Mouse (Mus musculus): ENCODE measurements around the gene Dusp1. TPM values are rescaled to one million over a fixed set of nuclear protein-coding genes. Genes with fewer than 3 reads are reported as not detected.

The Dusp1 gene
- total and polyA plus RNA-seq, 3 experiments = 3.5 to 9.9 (median 5.6) TPM

GRCm38 (mm10) chr17:26587961-26588487, 26.1 kb upstream of the Dusp1 start:
- dilution Hi-C loops (cut with MboI; ENCODE audit: extremely low pct_ligation_motif_present, extremely low pct_unique_long_range_greater_than_20kb, low sequenced_read_pairs) = no loop called here
- TF ChIP-seq RCOR1 (conservative IDR thresholded peaks at IDR 0.05; ENCODE audit: low read depth, low read length) = no peak
- no peak for TF ChIP-seq ZNF384 (IDR thresholded peaks at IDR 0.05; ENCODE audit: low read depth, low read length)
- TF ChIP-seq RAD21 (IDR thresholded peaks at IDR 0.05; ENCODE audit: low read depth, low read length) = no peak
- TF ChIP-seq KAT2A (IDR thresholded peaks at IDR 0.05; ENCODE audit: insufficient replicate concordance, low read length) = no peak
- TF ChIP-seq CHD1 (IDR thresholded peaks at IDR 0.05; ENCODE audit: low read depth, low read length) = no peak
- no peak for TF ChIP-seq IRF4 (IDR thresholded peaks at IDR 0.05; ENCODE audit: low read depth, low read length)
- H3K4me1 ChIP-seq (ENCODE audit: control insufficient read depth in 1 of 2, insufficient read depth in 2 of 2) = peaks cover 0 to 16% of the 10 kb centered on the region in 2 experiments; a peak in 1 of 4 replicates

GRCm38 (mm10) chr17:26584558-26585136, 22.7 kb upstream of the Dusp1 start:
- Histone ChIP-seq H3K4me2 (ENCODE audit: insufficient read depth, low read depth, poor library complexity, severe bottlenecking) (no peak overlapping the region), H3K79me2 (replicated peaks; ENCODE audit: control insufficient read depth, extremely low read depth, insufficient read depth, poor library complexity, severe bottlenecking) (no peaks in the 10 kb centered on the region), H3K27ac (ENCODE audit: insufficient read depth, low read depth) (no peak overlapping the region), H3K9me3 (replicated peaks; ENCODE audit: low read length) (no peaks in the 10 kb centered on the region), H3K36me3 (replicated peaks in 1 of 2; ENCODE audit: control insufficient read depth in 1 of 2, insufficient read depth in 1 of 2, low read length in 1 of 2) (peaks cover 11 to 87% of the 10 kb centered on the region in 2 experiments), H3K27me3 (replicated peaks) (no peaks in the 10 kb centered on the region), H3K4me3 (replicated peaks in 1 of 3; ENCODE audit: low read depth in 2 of 3, low read length in 2 of 3, poor library complexity in 1 of 3) (no peak overlapping the region), H3K9ac (ENCODE audit: insufficient read depth, low read depth) (no peak overlapping the region), H3K4me1 (ENCODE audit: control insufficient read depth in 1 of 2, insufficient read depth in 2 of 2) (peaks cover 0 to 16% of the 10 kb centered on the region in 2 experiments; a peak in 1 of 4 replicates)
- DNase-seq (ENCODE audit: extremely low read depth) = no peak
- dilution Hi-C loops (cut with MboI; ENCODE audit: extremely low pct_ligation_motif_present, extremely low pct_unique_long_range_greater_than_20kb, low sequenced_read_pairs) = no loop called here
- TF ChIP-seq NRF1 (IDR thresholded peaks at IDR 0.05; ENCODE audit: low read depth, low read length) (no peak), CHD2 (IDR thresholded peaks at IDR 0.05; ENCODE audit: low read length) (no peak), POLR2A (IDR thresholded peaks at IDR 0.05; ENCODE audit: low read depth, low read length) (no peak), KAT2A (IDR thresholded peaks at IDR 0.05; ENCODE audit: insufficient replicate concordance, low read length) (no peak), RCOR1 (conservative IDR thresholded peaks at IDR 0.05; ENCODE audit: low read depth, low read length) (no peak), UBTF (IDR thresholded peaks at IDR 0.05; ENCODE audit: low read depth, low read length) (no peak), USF2 (conservative IDR thresholded peaks at IDR 0.05; ENCODE audit: low read depth, low read length) (no peak), USF1 (IDR thresholded peaks at IDR 0.05; ENCODE audit: low read depth, low read length) (no peak), RAD21 (IDR thresholded peaks at IDR 0.05; ENCODE audit: low read depth, low read length) (no peak), MXI1 (IDR thresholded peaks at IDR 0.05; ENCODE audit: low read depth, low read length) (no peak), PAX5 (IDR thresholded peaks at IDR 0.05; ENCODE audit: low read length) (no peak), HCFC1 (IDR thresholded peaks at IDR 0.05; ENCODE audit: low read depth, low read length) (no peak), CTCF (conservative IDR thresholded peaks at IDR 0.05 in 1 of 2, IDR thresholded peaks at IDR 0.05 in 1 of 2; ENCODE audit: low read depth in 2 of 2, low read length in 2 of 2) (no peak)
- in situ Hi-C loops (cut with MboI; ENCODE audit: low pct_ligation_motif_present, low pct_unique_long_range_greater_than_20kb, low sequenced_read_pairs) = no loop called here

More at GRCm38 (mm10) chr17:26587961-26588487, 26.1 kb upstream of the Dusp1 start:
- peaks cover 11 to 80% of the 10 kb centered on the region in 2 experiments for H3K36me3 ChIP-seq (replicated peaks in 1 of 2; ENCODE audit: control insufficient read depth in 1 of 2, insufficient read depth in 1 of 2, low read length in 1 of 2)
- H3K9me3 ChIP-seq (replicated peaks; ENCODE audit: low read length) = no peaks in the 10 kb centered on the region
- no peaks in the 10 kb centered on the region; the same call in 1 of the 2 replicates for H3K79me2 ChIP-seq (replicated peaks; ENCODE audit: control insufficient read depth, extremely low read depth, insufficient read depth, poor library complexity, severe bottlenecking)
- H3K27me3 ChIP-seq (replicated peaks) = no peaks in the 10 kb centered on the region
- no peak overlapping the region for H3K4me3 ChIP-seq (replicated peaks in 1 of 3; ENCODE audit: low read depth in 2 of 3, low read length in 2 of 3, poor library complexity in 1 of 3)
- no peak for DNase-seq (ENCODE audit: extremely low read depth)
- no peak overlapping the region for H3K9ac ChIP-seq (ENCODE audit: insufficient read depth, low read depth)
- no peak overlapping the region for H3K27ac ChIP-seq (ENCODE audit: insufficient read depth, low read depth)
- H3K4me2 ChIP-seq (ENCODE audit: insufficient read depth, low read depth, poor library complexity, severe bottlenecking) = no peak overlapping the region
- in situ Hi-C loops (cut with MboI; ENCODE audit: low pct_ligation_motif_present, low pct_unique_long_range_greater_than_20kb, low sequenced_read_pairs) = no loop called here
